Mouse (Mus musculus): ENCODE data around the gene Apip.

GRCm38 (mm10) chr2:103055820-103056219 is 17.7 kb upstream of the Apip start:
- TF ChIP-seq ZNF384 (IDR thresholded peaks at IDR 0.05; ENCODE audit: low read depth, low read length) (no peak), HCFC1 (IDR thresholded peaks at IDR 0.05; ENCODE audit: borderline replicate concordance, insufficient read depth, low read length) (no peak), MAFK (IDR thresholded peaks at IDR 0.05; ENCODE audit: insufficient read depth, low read depth, low read length) (no peak), CHD2 (IDR thresholded peaks at IDR 0.05; ENCODE audit: low read depth, low read length) (no peak), ZC3H11A (IDR thresholded peaks at IDR 0.05; ENCODE audit: borderline replicate concordance, low read depth, low read length) (no peak)
